Mouse (Mus musculus) C2C12 (cell line): Measurements from ENCODE around the gene Stpg2.

Experiments
- CEBPB ChIP-seq: IDR thresholded peaks from one replicate; pipeline ENCODE4 v1.6.1; 2011; ENCODE audit warnings: low read depth, mild to moderate bottlenecking, control low read depth, moderate library complexity
- CTCF ChIP-seq: IDR thresholded peaks from one replicate; pipeline ENCODE4 v1.5.1; 2011; ENCODE audit not compliant: control insufficient read depth, insufficient read depth, insufficient read length
- MYOG ChIP-seq: IDR thresholded peaks from one replicate; pipeline ENCODE4 v1.6.1; 2011; ENCODE audit not compliant: control insufficient read depth, insufficient read length; ENCODE audit errors: extremely low read depth
- USF1 ChIP-seq: IDR thresholded peaks from one replicate; pipeline ENCODE4 v1.6.1; 2011; ENCODE audit warnings: low read depth, mild to moderate bottlenecking, control low read depth, moderate library complexity

DNA sequence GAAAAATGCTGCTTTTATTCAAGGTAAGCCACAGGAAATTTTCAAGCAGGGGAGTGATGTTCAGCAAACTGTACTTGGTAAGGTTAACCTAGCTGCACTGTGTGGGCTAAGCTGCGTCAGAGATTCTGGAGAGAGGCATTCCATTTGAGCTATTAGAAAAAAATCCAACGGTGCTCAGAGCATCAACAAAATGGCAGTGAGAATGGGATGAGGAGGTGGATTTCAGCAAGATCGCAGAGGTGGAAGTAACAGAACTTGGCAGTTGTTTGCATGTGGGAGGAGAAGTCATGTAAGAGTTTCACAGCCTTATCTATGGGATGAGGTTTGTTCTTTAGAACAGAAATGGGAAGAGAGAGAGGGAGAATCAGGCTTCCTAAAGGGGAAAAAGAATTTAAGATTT is 5.2 kb upstream of the Stpg2 start:
- no peak for TF ChIP-seq CTCF
- no peak for TF ChIP-seq USF1
- TF ChIP-seq CEBPB: no peak
- no peak for TF ChIP-seq MYOG
